Mouse (Mus musculus): Measurements from ENCODE around the gene D11Wsu47e.

Gene D11Wsu47e

DNA sequence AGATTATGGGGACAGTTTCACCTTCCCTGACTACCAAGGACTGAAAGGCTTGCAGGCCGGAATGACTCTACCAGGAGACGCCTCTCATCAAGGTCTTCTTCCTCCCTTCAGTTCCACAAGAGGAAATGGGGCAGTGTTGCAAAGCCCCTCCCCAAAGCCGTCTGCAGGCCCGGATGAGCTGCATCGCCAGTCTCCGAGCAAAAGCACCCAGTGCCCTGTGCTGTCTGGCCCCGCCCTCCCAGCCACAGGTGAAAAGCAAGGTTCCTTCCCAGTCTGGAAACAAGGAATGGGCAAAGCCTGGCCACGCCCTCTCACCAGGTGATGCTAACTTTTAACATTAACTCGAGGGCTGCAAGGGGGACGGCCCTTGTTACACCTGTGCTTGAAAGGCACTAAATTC is 17.6 kb upstream of the D11Wsu47e start:
- no peak for DNase-seq (ENCODE audit: low read depth)

- no peak for DNase-seq (ENCODE audit: low read depth)
These were observed 17.1 kb upstream of the D11Wsu47e start for GRCm38 (mm10) chr11:113667122-113667521.

DNA sequence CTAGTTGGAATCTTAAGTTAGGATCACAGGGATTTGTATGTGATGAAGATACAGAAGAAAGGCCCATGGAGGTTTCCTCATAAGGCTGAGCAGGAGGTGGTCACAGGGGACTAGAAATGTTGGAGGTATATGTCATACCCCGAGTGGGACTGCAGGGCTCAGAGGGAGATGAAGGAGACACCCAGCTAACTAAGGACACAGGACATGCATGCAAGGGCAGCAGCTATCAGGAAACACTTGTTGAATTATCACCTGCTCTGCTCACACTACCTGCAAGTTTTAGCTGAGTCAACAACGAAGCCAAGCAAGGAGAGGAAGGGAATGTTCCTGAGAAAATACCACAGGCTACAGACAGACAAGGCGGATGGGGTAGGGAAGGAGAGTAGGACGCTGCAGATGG is 16.5 kb upstream of the D11Wsu47e start:
- no peak for DNase-seq (ENCODE audit: low read depth)

DNA sequence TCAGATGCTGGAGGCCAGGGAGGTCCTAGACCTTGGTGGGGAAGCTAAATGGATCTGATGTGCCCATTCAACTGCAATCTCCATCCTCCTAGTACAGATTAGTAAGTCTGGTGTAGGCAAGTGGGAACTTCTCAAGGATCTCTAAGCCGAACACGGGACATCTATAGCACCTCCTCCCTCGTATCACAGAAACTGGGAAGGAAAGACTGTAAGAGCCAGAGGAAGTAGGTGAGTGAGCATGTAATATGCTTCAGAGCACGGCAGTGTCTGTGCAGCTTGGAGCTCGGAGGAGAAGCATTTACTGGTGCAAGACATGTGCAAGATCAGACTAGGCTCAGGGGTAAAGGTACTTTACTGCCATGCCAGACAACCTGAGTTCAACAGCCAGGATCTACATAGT is 15.4 kb upstream of the D11Wsu47e start:
- DNase-seq (ENCODE audit: low read depth), result no peak

GRCm38 (mm10) chr11:113669711-113670110 is 14.5 kb upstream of the D11Wsu47e start:
- DNase-seq (ENCODE audit: low read depth), result no peak

DNA sequence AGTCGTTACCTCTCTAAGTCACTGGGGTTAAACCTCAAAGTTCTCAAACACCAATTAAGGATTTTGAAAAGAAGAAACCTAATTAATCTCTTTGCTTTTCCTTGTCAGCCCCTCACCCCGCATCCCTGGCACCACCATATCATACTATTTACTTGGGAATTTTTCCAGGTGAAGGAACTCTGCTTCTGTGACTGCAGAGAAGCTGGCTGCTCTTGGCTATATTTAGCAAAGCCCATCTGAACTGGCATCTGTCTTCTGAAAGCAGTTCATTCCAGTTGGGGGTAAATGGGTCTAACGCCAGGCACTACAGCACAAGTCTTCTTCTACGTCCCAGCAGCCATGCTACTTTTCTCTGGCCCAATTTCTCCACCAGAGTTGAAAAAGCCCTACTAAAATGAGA is 10.6 kb upstream of the D11Wsu47e start:
- no peak for DNase-seq (ENCODE audit: low read depth)

- DNase-seq (ENCODE audit: low read depth), result no peak
These were observed 9.6 kb upstream of the D11Wsu47e start for GRCm38 (mm10) chr11:113674595-113674994.

- no peak for DNase-seq (ENCODE audit: low read depth)
These were observed 7.4 kb upstream of the D11Wsu47e start for GRCm38 (mm10) chr11:113676847-113677246.

DNA sequence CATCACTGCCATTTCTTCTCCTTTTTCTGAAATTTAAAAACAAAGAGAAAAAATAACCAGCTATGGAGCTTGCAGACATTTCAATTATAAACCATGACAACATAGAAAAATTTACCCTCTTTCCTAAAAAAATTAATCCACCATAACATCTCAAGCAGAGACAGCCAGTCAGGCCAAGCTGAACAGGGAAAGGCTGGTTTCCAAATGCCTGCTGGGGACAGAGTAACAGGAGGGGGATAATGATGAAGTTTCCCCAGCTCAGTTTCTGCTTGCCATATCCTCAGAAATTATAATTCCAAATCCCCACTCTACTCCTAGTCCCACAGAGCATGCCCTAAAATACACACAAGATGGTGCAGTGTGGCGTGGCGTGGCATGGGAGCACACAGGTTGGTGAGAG is 6.8 kb upstream of the D11Wsu47e start:
- no peak for DNase-seq (ENCODE audit: low read depth)

DNA sequence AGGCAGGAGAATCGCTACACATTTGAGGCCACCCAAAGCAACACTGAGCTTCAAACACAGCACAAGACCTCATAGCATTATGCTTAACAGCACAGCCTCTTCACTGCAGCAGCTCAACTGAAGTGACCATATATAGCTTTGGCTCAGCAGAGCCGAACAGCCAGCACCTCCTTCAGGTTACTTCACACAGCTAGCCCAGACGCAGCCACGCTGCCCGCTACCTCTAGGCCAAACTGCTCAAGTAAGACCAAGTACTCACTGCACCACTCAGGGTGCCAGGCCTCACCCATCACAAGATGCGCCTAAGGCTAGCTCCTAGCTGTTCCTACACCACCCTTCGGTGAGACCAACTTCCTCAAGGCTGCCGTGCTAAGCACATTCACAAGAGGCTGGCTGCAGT is 5.8 kb upstream of the D11Wsu47e start:
- DNase-seq (ENCODE audit: low read depth), result no peak

DNA sequence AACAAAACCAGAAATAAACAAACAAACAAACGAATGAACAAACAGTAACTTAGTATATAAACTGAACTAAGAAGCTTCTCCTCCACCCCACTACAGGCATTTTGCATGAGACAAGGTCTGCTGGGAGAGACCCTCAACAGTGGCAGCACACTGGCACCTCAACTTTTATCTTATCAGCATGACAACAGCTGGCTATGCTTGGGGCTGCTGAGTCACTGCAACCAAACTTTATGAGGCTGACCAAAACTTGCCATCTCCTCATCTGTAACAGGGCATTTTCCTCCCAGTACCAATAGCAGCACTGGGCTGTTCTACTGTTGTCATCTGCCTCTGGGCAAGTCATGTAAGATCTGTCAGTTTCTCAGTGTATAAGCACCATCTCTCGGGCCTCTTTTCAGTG is 3.3 kb upstream of the D11Wsu47e start:
- DNase-seq (ENCODE audit: low read depth), result no peak

GRCm38 (mm10) chr11:113681979-113682378 is 2.2 kb upstream of the D11Wsu47e start:
- no peak for DNase-seq (ENCODE audit: low read depth)

DNA sequence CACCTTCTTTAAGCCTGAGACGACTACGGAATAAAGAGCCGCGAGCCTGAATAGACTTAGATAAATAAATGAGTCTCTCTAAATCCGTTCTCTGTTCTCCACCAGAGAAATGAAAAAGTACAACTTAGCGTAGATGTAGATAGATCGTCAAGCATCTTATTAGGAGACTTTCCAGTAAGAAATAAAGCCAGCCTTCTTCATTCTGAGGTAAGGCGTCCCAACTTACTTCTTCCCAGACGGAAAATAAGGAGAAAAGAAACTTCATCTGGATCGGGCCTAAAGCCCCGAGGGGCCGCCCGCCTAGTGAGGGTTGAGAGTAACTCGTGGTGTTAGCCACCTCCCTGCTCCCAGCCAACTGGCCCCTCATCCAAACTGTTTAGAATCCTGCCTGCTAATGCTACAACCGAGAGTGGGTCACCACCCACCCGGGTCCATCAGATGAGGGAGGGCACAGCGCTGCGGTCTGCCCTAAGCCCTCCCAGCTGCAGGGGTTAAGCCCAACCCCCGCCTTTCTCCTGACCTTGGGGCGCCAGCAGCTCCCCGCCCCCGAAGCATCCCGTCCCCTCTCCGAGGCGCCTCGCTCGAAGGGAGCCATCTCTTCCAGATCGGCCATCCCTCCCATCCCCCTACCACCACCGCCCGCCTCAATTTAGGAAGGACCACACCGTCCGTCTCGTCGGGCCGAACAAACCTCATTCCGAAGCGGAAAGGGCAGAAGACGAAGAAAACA is 1.1 kb upstream of the D11Wsu47e start:
- no peak for DNase-seq (ENCODE audit: low read depth)

GRCm38 (mm10) chr11:113683627-113683956 is 620 bp upstream of the D11Wsu47e start:
- DNase-seq (ENCODE audit: low read depth), result no peak

DNA sequence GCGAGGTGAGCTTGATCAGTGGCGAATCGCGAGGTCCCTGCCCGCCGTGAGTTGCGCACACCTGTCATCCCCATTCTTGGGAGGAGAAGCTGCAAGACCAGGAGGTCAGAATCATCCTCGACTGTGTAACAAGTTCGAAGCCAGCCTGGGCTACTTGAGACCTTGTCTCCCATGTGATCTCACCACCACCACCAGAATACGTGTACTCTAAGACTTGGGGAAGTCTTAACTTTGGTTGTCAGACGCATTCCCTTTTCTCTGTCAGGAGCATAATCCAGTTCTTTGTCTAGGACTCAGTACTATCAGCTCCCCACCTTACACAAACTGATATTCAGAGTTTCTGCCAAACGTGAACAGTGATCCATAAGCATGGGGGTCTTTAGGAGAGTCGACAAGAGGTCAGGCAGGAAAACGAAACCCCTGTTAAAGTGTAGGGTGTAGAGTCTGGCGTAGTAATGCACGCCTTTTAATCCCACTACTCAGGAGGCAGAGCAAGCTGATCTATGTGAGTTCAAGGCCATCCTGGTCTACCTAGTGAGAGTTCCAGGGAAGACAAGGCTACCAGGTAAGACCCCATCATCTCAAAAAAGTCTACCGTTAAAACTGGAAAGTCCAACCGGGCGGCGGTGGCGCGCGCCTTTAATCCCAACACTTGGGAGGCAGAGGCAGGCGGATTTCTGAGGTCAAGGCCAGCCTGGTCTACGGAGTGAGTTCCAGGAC is 655 bp downstream of the D11Wsu47e start:
- no peak for DNase-seq (ENCODE audit: low read depth)

DNA sequence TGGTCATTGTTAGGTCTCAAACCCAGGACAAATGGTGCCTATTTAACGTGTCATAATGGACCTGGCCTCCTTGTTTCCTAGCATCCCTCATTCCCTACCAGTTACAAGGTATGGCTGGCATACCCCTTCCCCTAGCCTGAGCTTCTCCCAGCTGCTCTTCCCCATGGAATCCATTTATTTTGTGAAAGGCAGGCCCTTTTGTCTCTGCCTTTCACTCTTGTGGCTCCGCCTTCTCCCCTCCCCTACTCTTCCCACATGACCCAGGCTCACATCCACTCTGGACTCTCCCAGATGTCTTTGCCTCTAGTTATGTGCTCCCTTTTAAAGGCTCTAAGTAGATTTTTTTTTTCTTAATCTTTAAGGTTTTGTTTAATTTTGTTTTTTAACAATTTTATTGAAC is 2.8 kb downstream of the D11Wsu47e start:
- no peak for DNase-seq (ENCODE audit: low read depth)

DNA sequence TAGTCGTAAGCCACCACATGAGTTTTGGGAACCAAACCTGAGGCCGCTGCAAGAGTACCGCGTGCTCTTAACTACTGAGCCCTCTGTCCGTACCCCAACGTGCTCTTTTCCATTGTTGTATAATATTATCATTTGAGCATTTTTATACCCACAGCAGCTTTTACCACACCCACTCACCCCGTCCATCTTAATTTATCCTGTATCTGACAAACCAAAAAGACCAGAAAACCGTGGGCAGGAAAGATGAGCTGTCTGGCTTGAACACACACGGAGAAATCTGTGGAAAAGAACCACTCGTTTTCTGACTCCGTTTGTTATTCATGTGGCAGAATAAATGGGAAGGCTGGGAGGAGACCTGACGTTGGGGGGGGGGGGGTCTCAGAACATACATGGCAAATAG is 6.3 kb downstream of the D11Wsu47e start:
- DNase-seq (ENCODE audit: low read depth), result no peak

DNA sequence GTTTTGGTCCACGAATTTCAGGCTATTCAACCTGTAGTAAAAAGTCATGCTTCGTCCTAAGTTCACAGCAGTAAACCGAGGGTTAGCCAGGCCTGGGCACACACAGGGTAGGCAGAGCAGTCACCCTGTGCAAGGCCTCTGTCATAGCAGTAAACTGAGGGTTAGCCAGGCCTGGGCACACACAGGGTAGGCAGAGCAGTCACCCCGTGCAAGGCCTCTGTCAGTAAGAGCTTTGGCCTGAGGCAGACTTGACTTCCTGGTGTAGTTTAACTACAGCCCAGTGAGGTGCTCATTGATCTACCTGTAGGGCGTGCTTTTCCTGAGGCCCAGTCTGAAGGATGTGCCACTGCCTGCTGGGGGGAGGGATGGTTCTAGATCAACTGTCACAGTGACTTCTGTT is 7.1 kb downstream of the D11Wsu47e start:
- DNase-seq (ENCODE audit: low read depth), result no peak

- DNase-seq (ENCODE audit: low read depth), result no peak
These were observed 7.6 kb downstream of the D11Wsu47e start for GRCm38 (mm10) chr11:113691851-113692250.

DNA sequence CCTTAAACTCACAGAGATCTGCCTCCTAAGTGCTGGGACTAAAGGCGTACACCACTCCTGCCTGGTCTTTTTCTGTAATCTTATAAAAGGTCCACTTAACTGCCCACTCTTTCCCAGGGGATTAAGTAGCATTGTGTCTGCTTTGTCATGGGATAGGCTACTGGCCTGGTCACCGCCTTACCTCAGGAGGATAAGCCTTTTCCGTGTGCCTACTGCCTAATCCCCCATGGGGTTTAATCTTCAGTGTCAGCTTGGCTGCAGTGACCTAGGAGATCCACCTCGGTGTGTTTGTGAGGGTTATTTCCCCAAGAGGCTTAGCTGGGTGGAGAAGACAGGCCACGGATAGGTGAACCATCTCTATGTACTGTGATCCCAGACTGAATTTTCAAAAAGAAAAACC is 13.4 kb downstream of the D11Wsu47e start:
- no peak for DNase-seq (ENCODE audit: low read depth)

DNA sequence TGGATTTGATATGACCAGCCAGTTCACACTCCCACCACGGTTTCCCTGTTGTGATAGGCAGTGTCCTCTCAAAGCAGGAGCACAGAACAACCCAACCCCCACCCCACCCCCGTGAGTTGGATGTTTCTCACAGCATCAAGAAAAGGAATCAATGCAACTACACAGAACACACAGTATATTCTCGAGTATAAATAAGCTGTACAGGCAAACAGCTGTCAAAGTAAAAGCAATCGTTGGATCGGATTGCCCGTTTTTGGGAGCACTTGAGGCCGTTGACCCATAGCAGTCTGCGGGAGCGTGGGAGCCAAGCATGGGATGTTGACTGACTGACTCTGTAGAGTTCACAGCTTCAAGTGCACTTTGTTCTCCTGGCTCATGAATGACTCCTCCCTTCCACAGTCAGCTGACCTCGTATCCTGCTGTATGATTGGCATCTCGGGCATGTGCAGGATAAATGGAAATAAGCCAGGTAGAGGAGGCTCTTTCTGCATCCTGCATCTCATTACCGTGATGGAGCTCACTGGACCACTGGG is 13.9 kb downstream of the D11Wsu47e start:
- DNase-seq (ENCODE audit: low read depth), result no peak

DNA sequence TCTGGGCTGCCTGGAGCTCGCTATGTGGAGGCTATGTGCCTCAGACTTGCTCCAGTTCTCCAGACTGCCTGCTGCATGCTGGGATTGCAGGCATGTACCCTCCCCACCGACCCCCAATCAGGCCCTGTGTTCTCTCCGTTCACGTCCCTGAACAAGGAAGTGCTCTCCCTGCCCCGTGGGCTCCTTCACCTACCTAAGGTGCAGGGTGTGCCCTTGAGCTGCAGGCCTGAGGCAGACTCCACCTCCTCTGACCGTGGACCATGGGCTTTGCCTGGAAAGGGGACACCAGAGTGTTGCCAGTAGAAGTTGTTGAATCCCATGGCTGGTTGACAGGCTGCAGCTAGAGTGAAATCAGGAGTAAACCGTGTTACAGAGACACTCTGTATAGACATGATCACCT is 15.4 kb downstream of the D11Wsu47e start:
- no peak for DNase-seq (ENCODE audit: low read depth)

- no peak for DNase-seq (ENCODE audit: low read depth)
These were observed 19.5 kb downstream of the D11Wsu47e start for GRCm38 (mm10) chr11:113703758-113704157.

Measured in c-Kit-positive CD71-negative TER-119-negative erythroid progenitor cells, embryonic 14.5 days (primary cell).